Mouse (Mus musculus) spleen, postnatal 14 days (tissue): ENCODE results near the gene Msmo1.

ENCODE experiments used
- DNase-seq, 2 experiments: peaks; one replicate each; pipeline ENCODE4 v3.0.0; 2021 to 2022; ENCODE audit warnings: low spot score in 2 of 2

Msmo1 gene

DNA sequence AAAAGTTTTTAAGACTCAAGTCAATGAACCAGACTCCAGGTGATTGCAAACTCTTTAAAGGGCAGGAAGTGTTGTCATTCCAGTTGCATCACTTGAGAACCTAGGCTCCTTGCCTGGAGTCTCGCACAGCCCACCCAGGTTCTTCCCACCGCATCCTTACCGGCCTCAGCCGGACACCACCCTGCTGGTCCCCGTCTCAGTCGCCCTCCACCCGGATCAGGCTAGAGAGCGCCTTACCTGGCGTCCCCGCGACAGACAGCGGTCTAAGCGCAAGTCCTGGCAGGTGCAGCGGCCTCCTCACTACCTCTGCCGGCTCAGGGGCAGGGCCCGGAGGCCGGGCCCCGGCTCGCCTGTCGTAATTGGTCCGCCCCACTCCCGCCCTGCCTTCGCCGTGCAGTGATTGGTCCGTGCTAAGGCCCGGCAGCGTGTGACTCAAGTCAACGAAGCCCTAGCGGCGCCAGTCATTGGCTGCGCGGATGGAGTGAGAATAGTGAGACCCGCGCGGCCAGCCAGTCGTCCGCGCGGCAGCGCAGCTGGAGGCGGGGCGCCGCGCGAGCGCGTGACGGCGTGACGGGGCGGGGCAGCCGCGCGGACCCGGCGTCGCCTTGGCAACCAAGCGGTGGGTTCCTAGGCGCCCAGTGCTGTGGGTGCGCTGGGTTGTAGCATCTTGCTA lies at the start of gene Msmo1:
Msmo1 (minus strand) TSS at position 522 of the 673 bp plus-strand sequence.
- peak; percentile 86 to 89 for DNase-seq

DNA sequence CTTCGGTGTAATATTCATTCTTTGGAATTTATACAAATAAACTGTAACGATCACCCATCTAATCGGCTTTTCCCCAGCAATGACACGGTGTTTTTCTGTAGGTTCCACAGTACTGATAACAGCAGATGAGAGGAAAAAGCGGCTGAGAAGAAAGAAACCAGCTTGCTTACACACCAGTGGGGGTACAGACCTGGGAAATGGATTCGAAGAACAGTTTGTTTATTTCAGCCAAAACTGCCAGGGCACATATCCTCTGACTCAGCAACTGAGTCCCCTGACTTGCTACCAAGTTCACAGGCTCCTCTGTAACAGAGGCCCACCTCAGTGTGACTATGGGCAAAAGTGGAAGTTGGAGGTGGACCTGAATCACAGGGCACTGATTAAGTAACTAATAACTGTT lies 48.4 kb upstream of the Msmo1 start:
- DNase-seq: no peak

DNA sequence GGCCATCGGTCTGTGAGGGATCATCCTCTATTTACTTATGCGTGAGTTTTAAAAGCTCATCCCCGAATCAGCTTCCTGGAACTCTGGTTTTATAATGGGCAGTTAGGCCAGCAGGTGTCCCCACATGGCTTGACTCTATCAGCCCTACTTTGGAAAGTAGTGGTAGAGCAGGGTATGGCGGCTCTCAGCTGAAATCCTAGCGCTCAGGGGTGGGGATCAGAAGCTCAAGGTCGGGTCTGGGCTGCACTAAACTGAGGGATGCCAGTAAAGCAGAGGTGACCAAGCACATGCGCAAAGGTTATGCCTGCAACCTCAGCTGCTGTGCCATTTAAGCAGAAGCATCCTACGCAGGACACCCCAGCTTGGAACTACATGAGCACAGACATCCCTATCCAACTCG lies 44.3 kb upstream of the Msmo1 start:
- DNase-seq: no peak

DNA sequence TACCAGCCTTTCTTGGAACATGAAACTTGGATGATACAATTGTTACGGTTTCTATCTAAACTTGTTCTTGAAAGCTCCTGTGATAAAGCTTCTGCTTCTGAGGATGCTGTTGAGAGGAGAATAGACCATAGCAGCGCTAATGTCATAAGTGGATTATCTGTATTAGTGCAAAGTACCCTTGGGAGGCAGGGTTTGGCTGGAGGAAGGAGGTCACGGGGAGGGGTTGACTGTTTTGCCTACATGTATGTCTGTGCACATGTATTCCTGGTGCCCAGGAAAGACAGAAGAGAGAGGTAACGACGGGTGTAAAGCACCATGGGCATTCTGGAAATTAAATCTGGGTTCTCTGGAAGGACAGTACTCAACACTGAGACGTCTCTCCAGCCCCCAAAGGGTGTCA lies 40.5 kb upstream of the Msmo1 start:
- DNase-seq: no peak

DNA sequence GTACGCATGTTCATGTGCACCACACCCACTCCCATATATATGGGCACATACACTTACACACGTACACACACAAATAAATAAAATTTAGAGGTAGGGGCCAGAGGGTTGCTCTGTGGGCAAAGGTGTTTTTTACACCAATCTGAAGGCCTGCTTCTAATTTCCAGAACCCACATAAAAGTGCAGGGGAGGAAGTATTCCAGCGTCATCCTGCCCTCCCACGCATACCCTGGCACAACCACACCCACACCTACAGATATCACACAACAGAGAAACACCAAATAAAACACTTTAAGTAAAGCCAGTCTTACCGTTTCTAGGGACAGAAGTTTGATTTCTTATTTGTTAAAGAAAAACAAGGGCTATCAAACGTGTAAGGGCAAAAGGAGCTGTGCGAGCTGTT lies 37.2 kb upstream of the Msmo1 start:
- DNase-seq: no peak

GRCm38 (mm10) chr8:64769586-64769985 lies 36.0 kb upstream of the Msmo1 start:
- no peak for DNase-seq

DNA sequence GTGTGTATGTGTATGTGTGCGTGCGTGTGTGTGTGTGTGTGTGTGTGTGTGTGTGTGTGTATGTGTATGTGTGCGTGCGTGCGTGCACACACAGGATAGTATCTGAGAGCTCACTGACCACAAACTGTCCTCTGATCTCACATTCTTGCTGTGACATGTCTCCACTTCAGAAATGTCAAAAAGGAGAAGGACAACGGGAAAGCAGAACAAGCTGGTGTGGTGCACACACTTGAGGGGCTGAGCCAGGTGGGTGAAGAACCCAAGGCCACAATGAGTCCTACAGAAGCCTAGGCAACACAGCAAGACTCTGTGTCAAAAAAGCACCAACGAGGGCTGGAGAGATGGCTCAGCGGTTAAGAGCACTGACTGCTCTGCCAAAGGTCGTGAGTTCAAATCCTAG lies 35.1 kb upstream of the Msmo1 start:
- no peak for DNase-seq

- no peak for DNase-seq
These were observed 33.5 kb upstream of the Msmo1 start for GRCm38 (mm10) chr8:64767047-64767446.

- no peak for DNase-seq
These were observed 30.5 kb upstream of the Msmo1 start for GRCm38 (mm10) chr8:64764075-64764474.

- no peak for DNase-seq
These were observed 29.2 kb upstream of the Msmo1 start for GRCm38 (mm10) chr8:64762751-64763150.

GRCm38 (mm10) chr8:64761430-64761829 lies 27.8 kb upstream of the Msmo1 start:
- DNase-seq: no peak

DNA sequence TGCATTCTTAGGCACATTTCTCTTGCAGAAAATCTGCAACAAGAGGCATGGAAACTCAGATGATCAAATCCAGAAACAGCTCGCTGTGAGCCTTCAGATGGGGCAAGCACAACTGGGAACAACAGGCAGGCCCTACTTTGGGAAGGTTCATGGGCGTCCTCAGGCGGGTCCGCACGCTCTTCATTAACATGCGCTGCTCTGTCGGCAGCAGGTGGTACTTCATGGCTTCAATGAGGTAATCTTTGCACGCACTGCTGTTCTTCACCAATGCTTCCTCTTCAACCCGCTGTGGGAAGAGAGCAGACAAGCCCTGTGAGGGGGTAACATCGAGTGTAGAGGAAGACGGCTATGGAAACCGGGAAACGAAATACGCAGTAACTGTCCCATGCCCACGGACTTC lies 24.4 kb upstream of the Msmo1 start:
- no peak for DNase-seq

- no peak for DNase-seq
These were observed 12.8 kb upstream of the Msmo1 start for GRCm38 (mm10) chr8:64746215-64747058.

- no peak for DNase-seq
These were observed 7.1 kb upstream of the Msmo1 start for GRCm38 (mm10) chr8:64740547-64741211.

GRCm38 (mm10) chr8:64738916-64739315 lies 5.3 kb upstream of the Msmo1 start:
- no peak for DNase-seq

DNA sequence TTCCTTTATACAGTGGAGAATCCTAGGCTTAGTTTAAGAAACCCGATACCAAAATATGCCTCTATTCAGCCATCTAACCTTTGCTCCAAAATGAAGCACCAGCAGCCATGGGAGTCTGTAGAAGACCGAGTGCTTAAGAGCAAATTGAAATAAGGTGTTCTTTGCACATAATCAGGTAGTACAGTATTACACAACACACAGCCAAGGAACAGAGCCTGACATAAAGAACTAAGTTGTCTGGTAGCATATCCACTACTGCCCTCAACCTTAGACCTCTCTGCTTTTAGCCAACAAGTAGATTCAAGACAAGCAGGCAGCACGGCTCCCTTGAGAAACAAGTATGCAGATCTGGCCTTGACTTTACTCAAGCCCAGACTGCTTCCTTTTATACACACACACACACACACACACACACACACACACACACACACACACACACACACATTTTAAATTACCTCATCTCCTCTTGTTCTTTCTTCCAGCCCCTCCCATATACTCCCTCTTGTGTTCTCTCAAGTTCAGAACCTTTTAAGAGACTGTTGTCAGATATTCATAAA lies 3.3 kb upstream of the Msmo1 start:
- no peak for DNase-seq

- no peak for DNase-seq
These were observed 1.6 kb upstream of the Msmo1 start for GRCm38 (mm10) chr8:64735161-64735560.

DNA sequence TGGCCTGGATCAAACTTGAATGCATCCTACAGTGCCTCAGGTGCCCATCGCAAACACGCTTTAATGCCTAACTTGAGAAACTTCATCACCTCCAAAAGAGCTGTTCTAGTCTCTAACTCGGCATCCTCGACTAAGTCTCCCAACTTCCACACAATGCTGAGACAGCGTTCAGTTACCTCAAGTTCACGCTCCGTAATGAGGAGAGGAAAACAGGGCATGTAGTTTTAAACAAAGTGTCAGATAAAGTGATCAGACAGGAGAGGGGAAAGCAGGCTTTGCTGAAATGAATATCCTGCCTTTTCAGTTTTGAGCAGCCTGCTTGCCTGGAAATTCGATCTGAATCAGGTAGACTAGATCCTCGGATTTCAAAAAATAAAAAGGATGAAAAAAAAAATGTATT lies 996 bp downstream of the Msmo1 start:
- DNase-seq: no peak

DNA sequence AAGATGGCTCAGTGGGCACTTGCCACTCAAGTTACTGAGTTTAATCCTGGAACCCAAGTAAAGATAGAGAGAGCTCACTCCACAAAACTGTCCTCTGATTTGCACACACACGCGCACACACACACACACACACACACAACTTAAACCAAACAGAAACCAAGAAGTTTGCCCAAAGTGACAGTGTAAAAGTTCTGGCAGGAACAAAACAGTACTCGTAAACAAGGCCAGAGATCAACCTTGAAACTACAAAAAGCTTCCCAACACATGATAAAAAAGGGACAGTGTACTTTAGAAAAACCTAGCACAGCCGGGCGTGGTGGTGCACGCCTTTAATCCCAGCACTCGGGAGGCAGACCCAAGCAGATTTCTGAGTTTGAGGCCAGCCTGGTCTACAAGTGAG lies 5.4 kb downstream of the Msmo1 start:
- no peak for DNase-seq

- DNase-seq: no peak
These were observed 7.3 kb downstream of the Msmo1 start for GRCm38 (mm10) chr8:64726190-64726695.

DNA sequence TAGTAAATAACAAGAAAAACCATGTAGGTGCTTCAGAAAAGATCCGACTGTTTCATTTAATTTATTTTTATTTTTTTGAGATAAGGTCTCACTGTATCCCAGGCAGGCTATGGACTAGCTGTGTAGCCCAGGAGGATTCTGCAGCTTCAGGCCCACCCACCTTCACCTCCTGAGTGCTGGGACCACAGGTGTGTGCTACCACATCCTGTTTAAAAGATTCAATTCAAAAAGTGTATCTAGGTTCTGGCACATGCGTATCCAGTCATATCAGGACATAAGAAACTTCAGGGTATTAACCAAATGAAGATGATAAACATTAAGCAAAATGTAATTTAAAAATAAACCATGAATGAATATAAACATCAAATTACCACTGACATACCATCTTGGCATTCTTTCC lies 10.4 kb downstream of the Msmo1 start:
- no peak for DNase-seq

- DNase-seq: no peak
These were observed 15.7 kb downstream of the Msmo1 start for GRCm38 (mm10) chr8:64717868-64718267.
